Mouse (Mus musculus) heart, embryonic 16.5 days (tissue): ENCODE measurements around the gene Tln1. TPM values are rescaled to one million over a fixed set of nuclear protein-coding genes. Genes with fewer than 3 reads are reported as not detected.

Experiments used
- ATAC-seq: fragments of 200-750 bp; cut with Nextera tagmentation; replicated peaks from 2 replicates; pipeline ENCODE4 v1.8.0; 2017; ENCODE audit warnings: moderate number of reproducible peaks; ENCODE audit not compliant: insufficient read depth, low FRiP score; ENCODE audit errors: extremely low read depth
- H3K27ac ChIP-seq: fragments of 300-500 bp; sonication (generic); 2 replicates; pipeline ENCODE4 v1.5.1; 2014; ENCODE audit warnings: mild to moderate bottlenecking, low read length, control low read depth, moderate library complexity
- H3K27me3 ChIP-seq: fragments of 300-500 bp; sonication (generic); 2 replicates; pipeline ENCODE4 v1.6.1; 2014; ENCODE audit warnings: low read length, mixed read lengths; ENCODE audit not compliant: control insufficient read depth, insufficient read depth
- H3K36me3 ChIP-seq: fragments of 300-500 bp; sonication (generic); 2 replicates; pipeline ENCODE4 v1.6.1; 2014; ENCODE audit not compliant: control insufficient read depth, insufficient read depth
- H3K4me1 ChIP-seq: fragments of 300-500 bp; sonication (generic); 2 replicates; pipeline ENCODE4 v1.6.1; 2014; ENCODE audit warnings: low read length, mixed read lengths; ENCODE audit not compliant: control insufficient read depth, insufficient read depth
- H3K4me2 ChIP-seq: fragments of 300-500 bp; sonication (generic); 2 replicates; pipeline ENCODE4 v1.6.1; 2014; ENCODE audit warnings: low read depth, mild to moderate bottlenecking, control low read depth, low read length
- H3K4me3 ChIP-seq: fragments of 300-500 bp; sonication (generic); 2 replicates; pipeline ENCODE4 v1.5.1; 2014; ENCODE audit warnings: mild to moderate bottlenecking, control low read depth, low read length
- H3K9ac ChIP-seq: fragments of 300-500 bp; sonication (generic); 2 replicates; pipeline ENCODE4 v1.6.1; 2014; ENCODE audit warnings: low read length, control low read depth
- H3K9me3 ChIP-seq: fragments of 300-500 bp; sonication (generic); replicated peaks from 2 replicates; pipeline ENCODE4 v1.6.1; 2016; ENCODE audit warnings: low read length; ENCODE audit not compliant: control insufficient read depth
- WGBS: fragments of 180-500 bp; shearing (Covaris S2); extraction: QIAGEN DNeasy Blood & Tissue Kit; methylation state at CpG from one replicate; pipeline ENCODE4 v1.1.7; 2014; 5-methylcytosine and 5-hydroxymethylcytosine counted together
- polyA plus RNA-seq: library from polyadenylated mRNA; unstranded; fragments of >200 nt; fragmentation: Nextera tagmentation; extraction: Ambion mirVana; gene quantifications from 2 replicates; pipeline ENCODE4 v1.2.1, GENCODE M21; 2015

The Tln1 gene
- polyA plus RNA-seq, 1 experiment from 2014 or later, result 68.7 TPM

- no peaks in the 10 kb centered on the region for H3K9me3 ChIP-seq
- no peak for ATAC-seq
- WGBS, result 52% methylated on average over 4 of the region's 4 CpGs
- peak overlapping the region; percentile 89 for H3K4me2 ChIP-seq
- no peak overlapping the region for H3K27ac ChIP-seq
- 0 out of 2 replicates have a peak, but pooled peaks cover 3% of the 10 kb centered on the region for H3K36me3 ChIP-seq
- H3K9ac ChIP-seq, result peak overlapping the region; percentile 79
- no peaks in the 10 kb centered on the region for H3K27me3 ChIP-seq
- peaks cover 33% of the 10 kb centered on the region for H3K4me1 ChIP-seq
- peak overlapping the region; percentile 77 for H3K4me3 ChIP-seq
Measured at GRCm38 (mm10) chr4:43497946-43498345, 64.5 kb downstream of the Tln1 start.

GRCm38 (mm10) chr4:43497405-43497804, 65.1 kb downstream of the Tln1 start:
- 0 out of 2 replicates have a peak, but pooled peaks cover 3% of the 10 kb centered on the region for H3K36me3 ChIP-seq
- ATAC-seq, result no peak
- no peak overlapping the region for H3K4me3 ChIP-seq
- no peak overlapping the region for H3K27ac ChIP-seq
- H3K9ac ChIP-seq, result peak overlapping the region; percentile 79; the same call in 1 of the 2 replicates
- H3K9me3 ChIP-seq, result no peaks in the 10 kb centered on the region
- H3K4me2 ChIP-seq, result peak overlapping the region; percentile 89; the same call in 1 of the 2 replicates
- H3K27me3 ChIP-seq, result no peaks in the 10 kb centered on the region
- peaks cover 33% of the 10 kb centered on the region for H3K4me1 ChIP-seq
- 92% methylated on average over 8 of the region's 8 CpGs for WGBS

GRCm38 (mm10) chr4:43496587-43496986, 65.9 kb downstream of the Tln1 start:
- 36% methylated on average over 6 of the region's 6 CpGs for WGBS
- no peak overlapping the region for H3K9ac ChIP-seq
- no peaks in the 10 kb centered on the region for H3K9me3 ChIP-seq
- no peaks in the 10 kb centered on the region for H3K27me3 ChIP-seq
- H3K4me2 ChIP-seq, result no peak overlapping the region
- H3K4me1 ChIP-seq, result peaks cover 33% of the 10 kb centered on the region
- ATAC-seq, result no peak
- 0 out of 2 replicates have a peak, but pooled peaks cover 3% of the 10 kb centered on the region for H3K36me3 ChIP-seq
- no peak overlapping the region for H3K27ac ChIP-seq
- H3K4me3 ChIP-seq, result no peak overlapping the region

- H3K27ac ChIP-seq, result peak overlapping the region; percentile 69
- H3K4me2 ChIP-seq, result peak overlapping the region; percentile 80
- no peak for ATAC-seq
- under 1% methylated on average over 9 of the region's 9 CpGs for WGBS
- H3K36me3 ChIP-seq, result 0 out of 2 replicates have a peak, but pooled peaks cover 3% of the 10 kb centered on the region
- peaks cover 3% of the 10 kb centered on the region for H3K9me3 ChIP-seq
- H3K4me3 ChIP-seq, result peak overlapping the region; percentile 76
- peaks cover 26% of the 10 kb centered on the region for H3K4me1 ChIP-seq
- no peaks in the 10 kb centered on the region for H3K27me3 ChIP-seq
- peak overlapping the region; percentile 74 for H3K9ac ChIP-seq
Measured at GRCm38 (mm10) chr4:43493846-43494240, 68.6 kb downstream of the Tln1 start.

- WGBS, result under 1% methylated on average over 47 of the region's 47 CpGs
- Histone ChIP-seq H3K4me1 (peaks cover 21% of the 10 kb centered on the region), H3K4me2 (peak overlapping the region; percentile 80), H3K27me3 (no peaks in the 10 kb centered on the region), H3K36me3 (0 out of 2 replicates have a peak, but pooled peaks cover 3% of the 10 kb centered on the region), H3K4me3 (peak overlapping the region; percentile 76), H3K27ac (peak overlapping the region; percentile 69), H3K9me3 (peaks cover 3% of the 10 kb centered on the region), H3K9ac (peak overlapping the region; percentile 74)
- ATAC-seq, result peak; percentile 90
Measured at GRCm38 (mm10) chr4:43493186-43493845, 69.2 kb downstream of the Tln1 start.

GRCm38 (mm10) chr4:43492821-43493185, 69.7 kb downstream of the Tln1 start, which contains the start of gene Ccdc107:
Gene Ccdc107, plus strand, starts transcription at chr4:43492900.
- Histone ChIP-seq H3K4me1 (peaks cover 16% of the 10 kb centered on the region), H3K4me2 (peak within 1 kb of the TSS; percentile 80), H3K9me3 (peaks cover 3% of the 10 kb centered on the region), H3K9ac (peak within 1 kb of the TSS; percentile 74), H3K4me3 (peak within 1 kb of the TSS; percentile 76), H3K27me3 (no peaks in the 10 kb centered on the region), H3K36me3 (0 out of 2 replicates have a peak, but pooled peaks cover 3% of the 10 kb centered on the region), H3K27ac (peak within 1 kb of the TSS; percentile 69)
- ATAC-seq, result peak; percentile 98
- under 1% methylated on average over 25 of the region's 25 CpGs for WGBS

- no peaks in the 10 kb centered on the region for H3K27me3 ChIP-seq
- no peak overlapping the region; the same call in 1 of the 2 replicates for H3K9ac ChIP-seq
- 44% methylated on average over 12 of the region's 12 CpGs for WGBS
- peaks cover 12% of the 10 kb centered on the region for H3K4me1 ChIP-seq
- peaks cover 3% of the 10 kb centered on the region for H3K9me3 ChIP-seq
- H3K4me3 ChIP-seq, result peak overlapping the region; percentile 33
- no peak for ATAC-seq
- H3K4me2 ChIP-seq, result peak overlapping the region; percentile 57
- 0 out of 2 replicates have a peak, but pooled peaks cover 3% of the 10 kb centered on the region for H3K36me3 ChIP-seq
- H3K27ac ChIP-seq, result peak overlapping the region; percentile 69
Measured at GRCm38 (mm10) chr4:43492101-43492820, 70.2 kb downstream of the Tln1 start.

- ATAC-seq, result no peak
- peaks cover 3% of the 10 kb centered on the region for H3K9me3 ChIP-seq
- H3K4me1 ChIP-seq, result peaks cover 12% of the 10 kb centered on the region
- WGBS, result 76% methylated on average over 5 of the region's 5 CpGs
- H3K27ac ChIP-seq, result no peak overlapping the region
- no peak overlapping the region for H3K9ac ChIP-seq
- H3K36me3 ChIP-seq, result 0 out of 2 replicates have a peak, but pooled peaks cover under 1% of the 10 kb centered on the region
- H3K4me3 ChIP-seq, result no peak overlapping the region
- H3K4me2 ChIP-seq, result no peak overlapping the region
- no peaks in the 10 kb centered on the region for H3K27me3 ChIP-seq
Measured at GRCm38 (mm10) chr4:43490801-43491200, 71.7 kb downstream of the Tln1 start.

GRCm38 (mm10) chr4:43489611-43490010, 72.9 kb downstream of the Tln1 start:
- no peak overlapping the region for H3K4me3 ChIP-seq
- H3K9me3 ChIP-seq, result peaks cover 3% of the 10 kb centered on the region
- ATAC-seq, result no peak
- no peaks in the 10 kb centered on the region for H3K27me3 ChIP-seq
- no peak overlapping the region for H3K27ac ChIP-seq
- H3K9ac ChIP-seq, result no peak overlapping the region
- no peaks in the 10 kb centered on the region for H3K36me3 ChIP-seq
- no peak overlapping the region for H3K4me2 ChIP-seq
- peaks cover 6% of the 10 kb centered on the region for H3K4me1 ChIP-seq
- WGBS, result 89% methylated on average over 3 of the region's 3 CpGs
